Mouse (Mus musculus): Measurements from ENCODE around the gene Ccdc8.

Gene Ccdc8

GRCm38 (mm10) chr7:16976298-16976697 lies 16.2 kb upstream of the Ccdc8 start:
- DNase-seq (ENCODE audit: low read depth) = no peak

- no peak for DNase-seq (ENCODE audit: low read depth)
Measured at GRCm38 (mm10) chr7:16978173-16978572, 14.3 kb upstream of the Ccdc8 start.

- no peak for DNase-seq (ENCODE audit: low read depth)
Measured at GRCm38 (mm10) chr7:16978593-16978992, 13.9 kb upstream of the Ccdc8 start.

- peak; percentile 49 for DNase-seq (ENCODE audit: low read depth)
Measured at GRCm38 (mm10) chr7:16980348-16980747, 12.2 kb upstream of the Ccdc8 start.

GRCm38 (mm10) chr7:16982859-16983568 lies 9.5 kb upstream of the Ccdc8 start, which contains the start of gene Gm42372:
Gm42372 (plus strand) TSS chr7:16983086.
- no peak for DNase-seq (ENCODE audit: low read depth)

- no peak for DNase-seq (ENCODE audit: low read depth)
Measured at GRCm38 (mm10) chr7:16987541-16988149, 4.9 kb upstream of the Ccdc8 start.

- DNase-seq (ENCODE audit: low read depth) = peak; percentile 57
Measured at GRCm38 (mm10) chr7:16988405-16988804, 4.1 kb upstream of the Ccdc8 start.

- DNase-seq (ENCODE audit: low read depth) = no peak
Measured at GRCm38 (mm10) chr7:16990006-16990744, 2.3 kb upstream of the Ccdc8 start.

GRCm38 (mm10) chr7:16991681-16992450 lies 642 bp upstream of the Ccdc8 start:
- peak; percentile 20 for DNase-seq (ENCODE audit: low read depth)

- peak; percentile 66 for DNase-seq (ENCODE audit: low read depth)
Measured at GRCm38 (mm10) chr7:16993651-16994399, 1.3 kb downstream of the Ccdc8 start.

GRCm38 (mm10) chr7:16994400-16994799 lies 1.9 kb downstream of the Ccdc8 start:
- no peak for DNase-seq (ENCODE audit: low read depth)

- no peak for DNase-seq (ENCODE audit: low read depth)
Measured at GRCm38 (mm10) chr7:16995345-16995744, 2.8 kb downstream of the Ccdc8 start.

GRCm38 (mm10) chr7:16999233-16999632 lies 6.7 kb downstream of the Ccdc8 start:
- no peak for DNase-seq (ENCODE audit: low read depth)

GRCm38 (mm10) chr7:16999650-17000049 lies 7.1 kb downstream of the Ccdc8 start:
- DNase-seq (ENCODE audit: low read depth) = peak; percentile 88

- peak; percentile 93 for DNase-seq (ENCODE audit: low read depth)
Measured at GRCm38 (mm10) chr7:17002375-17003195, 10.1 kb downstream of the Ccdc8 start.

GRCm38 (mm10) chr7:17003230-17003960 lies 10.9 kb downstream of the Ccdc8 start:
- peak; percentile 83 for DNase-seq (ENCODE audit: low read depth)

- no peak for DNase-seq (ENCODE audit: low read depth)
Measured at GRCm38 (mm10) chr7:17004716-17005115, 12.2 kb downstream of the Ccdc8 start.

- peak; percentile 66 for DNase-seq (ENCODE audit: low read depth)
Measured at GRCm38 (mm10) chr7:17007300-17007699, 14.8 kb downstream of the Ccdc8 start.

GRCm38 (mm10) chr7:17009326-17010009 lies 17.0 kb downstream of the Ccdc8 start:
- no peak for DNase-seq (ENCODE audit: low read depth)
